Mouse (Mus musculus): Measurements from ENCODE around the gene Ubxn1. TPM values are rescaled to one million over a fixed set of nuclear protein-coding genes. Genes with fewer than 3 reads are reported as not detected.

The Ubxn1 gene
- polyA plus RNA-seq, 1 experiment, result 119 TPM

- 98% methylated on average over 7 of the region's 7 CpGs for WGBS
- Histone ChIP-seq H3K27me3 (ENCODE audit: control insufficient read depth, insufficient read depth, low read length) (no peaks in the 10 kb centered on the region), H3K36me3 (ENCODE audit: control insufficient read depth, insufficient read depth, low read length) (peaks cover 18% of the 10 kb centered on the region), H3K4me3 (ENCODE audit: control insufficient read depth, insufficient read depth, low read length) (no peak overlapping the region), H3K4me1 (replicated peaks; ENCODE audit: control insufficient read depth, insufficient read depth, low read length) (peaks cover 10% of the 10 kb centered on the region), H3K27ac (ENCODE audit: control insufficient read depth, insufficient read depth, low read length) (no peak overlapping the region)
- no peak for TF ChIP-seq POLR2A (IDR thresholded peaks at IDR 0.05; ENCODE audit: control insufficient read depth, extremely low read depth, insufficient read depth, low read length, poor library complexity)
- TF ChIP-seq CTCF (IDR thresholded peaks at IDR 0.05; ENCODE audit: borderline replicate concordance, control insufficient read depth, extremely low read depth, insufficient read depth, low read length, poor library complexity), result no peak
- no peak for DNase-seq
Measured at GRCm38 (mm10) chr19:8875031-8875430, 3.7 kb downstream of the Ubxn1 start.

GRCm38 (mm10) chr19:8880311-8881033 is 9.2 kb downstream of the Ubxn1 start, which contains the start of gene Uqcc3:
TSS of gene Uqcc3 (minus strand) at chr19:8880923.
- peak within 1 kb of the TSS; percentile 95 for H3K4me3 ChIP-seq (ENCODE audit: control insufficient read depth, insufficient read depth, low read length)
- no peaks in the 10 kb centered on the region for H3K36me3 ChIP-seq (ENCODE audit: control insufficient read depth, insufficient read depth, low read length)
- no peaks in the 10 kb centered on the region for H3K27me3 ChIP-seq (ENCODE audit: control insufficient read depth, insufficient read depth, low read length)
- peak within 1 kb of the TSS; percentile 66 for H3K27ac ChIP-seq (ENCODE audit: control insufficient read depth, insufficient read depth, low read length)
- peaks cover 5% of the 10 kb centered on the region for H3K4me1 ChIP-seq (replicated peaks; ENCODE audit: control insufficient read depth, insufficient read depth, low read length)
- TF ChIP-seq CTCF (IDR thresholded peaks at IDR 0.05; ENCODE audit: borderline replicate concordance, control insufficient read depth, extremely low read depth, insufficient read depth, low read length, poor library complexity) (no peak), POLR2A (IDR thresholded peaks at IDR 0.05; ENCODE audit: control insufficient read depth, extremely low read depth, insufficient read depth, low read length, poor library complexity) (peak; percentile 93)
- WGBS, result under 1% methylated on average over 42 of the region's 42 CpGs
- peak; percentile 93 for DNase-seq

GRCm38 (mm10) chr19:8881034-8881392 is 9.7 kb downstream of the Ubxn1 start:
- Histone ChIP-seq H3K27ac (ENCODE audit: control insufficient read depth, insufficient read depth, low read length) (no peak overlapping the region), H3K27me3 (ENCODE audit: control insufficient read depth, insufficient read depth, low read length) (no peaks in the 10 kb centered on the region), H3K36me3 (ENCODE audit: control insufficient read depth, insufficient read depth, low read length) (no peaks in the 10 kb centered on the region), H3K4me3 (ENCODE audit: control insufficient read depth, insufficient read depth, low read length) (no peak overlapping the region), H3K4me1 (replicated peaks; ENCODE audit: control insufficient read depth, insufficient read depth, low read length) (peaks cover 5% of the 10 kb centered on the region)
- WGBS, result 2% methylated on average over 3 of the region's 3 CpGs
- no peak for DNase-seq
- TF ChIP-seq POLR2A (IDR thresholded peaks at IDR 0.05; ENCODE audit: control insufficient read depth, extremely low read depth, insufficient read depth, low read length, poor library complexity) (no peak), CTCF (IDR thresholded peaks at IDR 0.05; ENCODE audit: borderline replicate concordance, control insufficient read depth, extremely low read depth, insufficient read depth, low read length, poor library complexity) (no peak)

- H3K27ac ChIP-seq (ENCODE audit: control insufficient read depth, insufficient read depth, low read length), result no peak within 1 kb of the TSS
- WGBS, result 78% methylated on average over 3 of the region's 3 CpGs
- TF ChIP-seq CTCF (IDR thresholded peaks at IDR 0.05; ENCODE audit: borderline replicate concordance, control insufficient read depth, extremely low read depth, insufficient read depth, low read length, poor library complexity) (no peak), POLR2A (IDR thresholded peaks at IDR 0.05; ENCODE audit: control insufficient read depth, extremely low read depth, insufficient read depth, low read length, poor library complexity) (no peak)
Measured at GRCm38 (mm10) chr19:8883616-8884015, 12.3 kb downstream of the Ubxn1 start, which contains the start of the genes Lbhd1 and Gm49403. TSS of gene Lbhd1 (plus strand) at chr19:8883732. TSS of gene Gm49403 (plus strand) at chr19:8883930.

GRCm38 (mm10) chr19:8886916-8887584 is 15.8 kb downstream of the Ubxn1 start:
- Histone ChIP-seq H3K4me3 (ENCODE audit: control insufficient read depth, insufficient read depth, low read length) (no peak overlapping the region), H3K27ac (ENCODE audit: control insufficient read depth, insufficient read depth, low read length) (no peak overlapping the region), H3K36me3 (ENCODE audit: control insufficient read depth, insufficient read depth, low read length) (peaks cover 6% of the 10 kb centered on the region), H3K27me3 (ENCODE audit: control insufficient read depth, insufficient read depth, low read length) (no peaks in the 10 kb centered on the region), H3K4me1 (replicated peaks; ENCODE audit: control insufficient read depth, insufficient read depth, low read length) (peaks cover 8% of the 10 kb centered on the region)
- no peak for TF ChIP-seq POLR2A (IDR thresholded peaks at IDR 0.05; ENCODE audit: control insufficient read depth, extremely low read depth, insufficient read depth, low read length, poor library complexity)
- TF ChIP-seq CTCF (IDR thresholded peaks at IDR 0.05; ENCODE audit: borderline replicate concordance, control insufficient read depth, extremely low read depth, insufficient read depth, low read length, poor library complexity), result no peak
- no peak for DNase-seq
- WGBS, result 88% methylated on average over 1 of the region's 1 CpGs

More at GRCm38 (mm10) chr19:8883616-8884015, 12.3 kb downstream of the Ubxn1 start, which contains the start of the genes Lbhd1 and Gm49403:
- no peak for DNase-seq
- Histone ChIP-seq H3K36me3 (ENCODE audit: control insufficient read depth, insufficient read depth, low read length) (no peaks in the 10 kb centered on the region), H3K4me3 (ENCODE audit: control insufficient read depth, insufficient read depth, low read length) (no peak within 1 kb of the TSS), H3K27me3 (ENCODE audit: control insufficient read depth, insufficient read depth, low read length) (no peaks in the 10 kb centered on the region), H3K4me1 (replicated peaks; ENCODE audit: control insufficient read depth, insufficient read depth, low read length) (peaks cover 10% of the 10 kb centered on the region)

- peak overlapping the region; percentile 81 for H3K4me3 ChIP-seq (ENCODE audit: control insufficient read depth, insufficient read depth, low read length)
- WGBS, result 29% methylated on average over 19 of the region's 19 CpGs
- no peak for TF ChIP-seq POLR2A (IDR thresholded peaks at IDR 0.05; ENCODE audit: control insufficient read depth, extremely low read depth, insufficient read depth, low read length, poor library complexity)
- no peak for TF ChIP-seq CTCF (IDR thresholded peaks at IDR 0.05; ENCODE audit: borderline replicate concordance, control insufficient read depth, extremely low read depth, insufficient read depth, low read length, poor library complexity)
- no peak overlapping the region for H3K27ac ChIP-seq (ENCODE audit: control insufficient read depth, insufficient read depth, low read length)
- DNase-seq, result no peak
- H3K27me3 ChIP-seq (ENCODE audit: control insufficient read depth, insufficient read depth, low read length), result no peaks in the 10 kb centered on the region
- H3K36me3 ChIP-seq (ENCODE audit: control insufficient read depth, insufficient read depth, low read length), result peaks cover 6% of the 10 kb centered on the region
- H3K4me1 ChIP-seq (replicated peaks; ENCODE audit: control insufficient read depth, insufficient read depth, low read length), result peaks cover 8% of the 10 kb centered on the region
Measured at GRCm38 (mm10) chr19:8887585-8888463, 16.5 kb downstream of the Ubxn1 start.

All from thymus, adult 2 months (tissue).